Mouse (Mus musculus) embryonic fibroblast, embryonic 13.5 days (primary cell): Measurements from ENCODE around the gene Prdm1.
A peak's percentile ranks its signal among the peaks of the same experiment; 100 is the strongest.

Source experiments
- CTCF ChIP-seq: IDR thresholded peaks from 2 replicates; pipeline ENCODE4 v1.5.1; 2011; ENCODE audit warnings: mild to moderate bottlenecking, control low read depth, low read length, moderate library complexity, borderline replicate concordance; ENCODE audit not compliant: insufficient read depth
- POLR2A ChIP-seq: IDR thresholded peaks from 2 replicates; pipeline ENCODE4 v1.6.1; 2011; ENCODE audit warnings: low read depth, mild to moderate bottlenecking, control low read depth, low read length, moderate library complexity

DNA sequence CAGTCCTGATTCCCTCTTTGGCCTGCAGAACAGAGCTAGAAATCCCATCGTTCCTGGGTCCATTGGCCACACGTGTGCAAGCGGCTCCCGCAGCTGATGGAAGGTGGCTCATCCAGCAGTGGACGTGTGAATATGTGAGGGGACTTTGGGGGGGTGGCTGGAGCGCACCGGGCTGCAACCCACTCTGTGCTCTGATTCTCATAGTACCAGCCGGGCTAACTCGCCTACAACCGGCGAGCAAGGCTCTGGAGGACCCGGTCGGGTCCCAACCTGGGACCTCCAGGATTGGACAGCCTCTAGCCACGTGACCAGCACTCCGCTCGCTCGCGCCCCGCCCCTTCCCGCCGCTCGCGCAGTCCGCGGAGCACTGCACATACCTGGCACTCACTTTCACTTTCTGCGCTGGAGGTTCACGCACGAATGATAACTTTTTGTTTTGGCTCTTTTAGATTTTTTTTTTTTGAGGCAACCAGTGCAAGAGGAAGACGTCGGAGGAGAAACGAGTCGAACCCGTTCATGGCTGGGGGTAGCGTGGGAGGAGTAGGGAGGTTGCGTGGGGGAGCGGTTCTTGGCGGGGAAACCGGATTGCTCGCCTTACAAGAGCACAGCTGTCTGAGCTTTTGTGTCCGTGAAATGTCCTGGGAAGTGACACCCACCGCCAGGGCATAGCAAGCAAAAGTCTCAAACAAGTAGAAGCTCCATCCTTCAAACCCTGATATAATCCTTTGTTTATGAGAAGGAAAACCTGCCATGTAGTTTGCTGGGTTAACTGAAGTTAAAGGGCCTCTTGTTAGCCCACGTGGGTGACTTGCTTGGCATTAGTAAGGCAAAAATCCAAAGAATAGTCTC, 1.1 kb upstream of the Prdm1 start:
- TF ChIP-seq CTCF (no peak), POLR2A (peak; percentile 68; the same call in 1 of the 2 replicates)
